Mouse (Mus musculus): ENCODE data around the gene Sh3rf1. TPM values are rescaled to one million over a fixed set of nuclear protein-coding genes. Genes with fewer than 3 reads are reported as not detected.
A peak's percentile ranks its signal among the peaks of the same experiment; 100 is the strongest.

Gene Sh3rf1
- polyA plus RNA-seq, 1 experiment from 2014 or later: 22.9 TPM

- no peak for TF ChIP-seq CTCF (IDR thresholded peaks at IDR 0.05)
- DNase-seq (ENCODE audit: low read depth, low spot score) (no peak), ATAC-seq (no peak)
- ChIA-PET POLR2A (interaction anchor here (0.6 to 0.9 kb wide), 2 partner anchors 20 to 170 kb away, joined by 3 to 4 read pairs; no protein-coding TSS in a partner anchor), CTCF (interaction anchor here (0.7 kb wide), 1 partner anchor 162 kb away, joined by 3 read pairs; no protein-coding TSS in a partner anchor)
- H3K27me3 ChIP-seq: no peaks in the 10 kb centered on the region
- in situ Hi-C loops (cut with MboI; ENCODE audit: low pct_unique_long_range_greater_than_20kb): loop anchor here (10.0 kb wide), 2 partner anchors 132 to 292 kb away; no protein-coding TSS in a partner anchor
Observed at GRCm38 (mm10) chr8:61223283-61223682, 389 bp upstream of the Sh3rf1 start.

DNA sequence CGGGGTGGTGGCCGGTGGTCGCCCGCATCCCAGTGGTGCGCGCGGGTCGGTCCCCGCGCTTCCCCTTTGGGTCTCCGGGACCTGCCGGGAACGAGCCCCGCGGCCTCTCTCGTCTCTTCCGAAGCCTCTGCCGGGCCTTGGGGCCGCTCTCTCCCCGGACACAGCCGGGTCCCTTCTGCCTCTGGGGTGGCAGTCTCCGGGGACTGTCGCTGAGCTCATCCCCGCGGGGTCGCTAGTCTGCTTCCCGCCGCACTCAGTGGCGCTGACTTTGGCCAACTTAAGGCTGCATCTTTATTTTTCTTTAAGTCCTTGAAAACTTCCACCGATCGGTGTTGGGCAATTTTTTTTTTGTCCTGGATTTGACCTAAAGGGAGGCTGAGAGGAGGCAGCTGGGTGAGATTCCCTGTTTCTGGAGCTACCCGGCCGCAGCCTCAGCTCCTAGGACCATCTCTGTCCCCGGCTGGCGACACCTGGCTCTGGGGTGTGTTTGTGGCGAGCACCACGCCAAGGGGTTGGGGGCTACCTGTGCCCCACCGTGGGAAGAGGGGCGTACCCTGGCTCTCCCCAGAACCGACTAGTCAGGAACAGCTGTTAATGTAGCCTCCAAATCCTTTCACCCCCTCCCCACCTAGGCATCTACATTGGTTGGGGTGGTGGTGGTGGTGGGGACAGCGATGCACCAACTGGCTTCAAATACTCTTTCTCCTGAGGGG, 864 bp downstream of the Sh3rf1 start:
- no peaks in the 10 kb centered on the region for H3K27me3 ChIP-seq
- DNase-seq (ENCODE audit: low read depth, low spot score): no peak
- peak; percentile 47 for ATAC-seq
- POLR2A ChIA-PET: interaction anchor here (0.5 to 1.8 kb wide), 3 partner anchors 59 to 153 kb away, joined by 3 to 5 read pairs (median 4); no protein-coding TSS in a partner anchor
- in situ Hi-C loops (cut with MboI; ENCODE audit: low pct_unique_long_range_greater_than_20kb): loop anchor here (5.0 to 10.0 kb wide), 5 partner anchors 43 to 290 kb away; no protein-coding TSS in a partner anchor
- TF ChIP-seq CTCF (IDR thresholded peaks at IDR 0.05): no peak
- CTCF ChIA-PET: interaction anchor here (0.9 to 1.5 kb wide), 6 partner anchors 23 to 292 kb away, joined by 3 to 5 read pairs (median 3); no protein-coding TSS in a partner anchor

GRCm38 (mm10) chr8:61225581-61226395, 2.1 kb downstream of the Sh3rf1 start:
- H3K27me3 ChIP-seq: no peaks in the 10 kb centered on the region
- CTCF ChIA-PET: interaction anchor here (0.9 to 1.5 kb wide), 5 partner anchors 23 to 290 kb away, joined by 3 to 5 read pairs (median 3); no protein-coding TSS in a partner anchor
- in situ Hi-C loops (cut with MboI; ENCODE audit: low pct_unique_long_range_greater_than_20kb): loop anchor here (5.0 to 10.0 kb wide), 5 partner anchors 42 to 289 kb away; no protein-coding TSS in a partner anchor
- DNase-seq (ENCODE audit: low read depth, low spot score): no peak
- no peak for ATAC-seq
- POLR2A ChIA-PET: interaction anchor here (0.6 to 1.8 kb wide), 2 partner anchors 58 to 446 kb away, joined by 3 to 5 read pairs; no protein-coding TSS in a partner anchor
- TF ChIP-seq CTCF (IDR thresholded peaks at IDR 0.05): no peak

- no peak for TF ChIP-seq CTCF (IDR thresholded peaks at IDR 0.05)
- CTCF ChIA-PET: no interaction called here
- no peaks in the 10 kb centered on the region for H3K27me3 ChIP-seq
- POLR2A ChIA-PET: interaction anchor here (0.6 kb wide), 1 partner anchor 445 kb away, joined by 3 read pairs; no protein-coding TSS in a partner anchor
- in situ Hi-C loops (cut with MboI; ENCODE audit: low pct_unique_long_range_greater_than_20kb): loop anchor here (5.0 to 10.0 kb wide), 5 partner anchors 41 to 288 kb away; no protein-coding TSS in a partner anchor
- DNase-seq (ENCODE audit: low read depth, low spot score): no peak
- no peak for ATAC-seq
Observed at GRCm38 (mm10) chr8:61226632-61227031, 3.0 kb downstream of the Sh3rf1 start.

DNA sequence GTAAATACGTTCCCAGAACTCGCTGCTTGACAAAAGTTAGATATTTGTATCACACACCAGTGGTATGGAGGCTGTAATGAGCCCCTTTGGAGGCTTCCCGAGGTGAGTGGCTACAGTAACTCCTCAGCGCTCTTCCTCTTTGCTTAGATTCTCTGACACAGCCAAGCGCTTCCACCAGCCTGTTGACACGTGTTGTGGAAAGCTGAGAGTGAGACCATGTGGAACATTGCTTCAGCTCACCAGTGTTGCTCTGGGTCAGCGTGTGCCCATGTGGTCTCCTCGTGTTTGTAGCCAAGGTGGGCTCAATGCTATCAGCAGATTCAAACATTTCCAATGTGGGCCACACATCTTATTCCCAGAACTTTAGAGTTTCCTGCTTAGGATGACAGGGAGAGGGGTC, 5.0 kb downstream of the Sh3rf1 start:
- in situ Hi-C loops (cut with MboI; ENCODE audit: low pct_unique_long_range_greater_than_20kb): loop anchor here (5.0 to 10.0 kb wide), 5 partner anchors 39 to 286 kb away; no protein-coding TSS in a partner anchor
- POLR2A ChIA-PET: no interaction called here

GRCm38 (mm10) chr8:61229511-61230195, 6.0 kb downstream of the Sh3rf1 start:
- ATAC-seq: no peak
- ChIA-PET POLR2A (no interaction called here), CTCF (no interaction called here)

More for the DNA sequence above, 5.0 kb downstream of the Sh3rf1 start:
- ATAC-seq: no peak
- CTCF ChIA-PET: no interaction called here
- H3K27me3 ChIP-seq: no peaks in the 10 kb centered on the region
- no peak for DNase-seq (ENCODE audit: low read depth, low spot score)
- no peak for TF ChIP-seq CTCF (IDR thresholded peaks at IDR 0.05)

GRCm38 (mm10) chr8:61230881-61231755, 7.4 kb downstream of the Sh3rf1 start:
- no peaks in the 10 kb centered on the region for H3K27me3 ChIP-seq
- ATAC-seq: no peak
- in situ Hi-C loops (cut with MboI; ENCODE audit: low pct_unique_long_range_greater_than_20kb): no loop called here
- CTCF ChIA-PET: no interaction called here
- POLR2A ChIA-PET: no interaction called here
- DNase-seq (ENCODE audit: low read depth, low spot score): no peak
- TF ChIP-seq CTCF (IDR thresholded peaks at IDR 0.05): no peak

More at GRCm38 (mm10) chr8:61229511-61230195, 6.0 kb downstream of the Sh3rf1 start:
- no peak for TF ChIP-seq CTCF (IDR thresholded peaks at IDR 0.05)
- no peak for DNase-seq (ENCODE audit: low read depth, low spot score)
- H3K27me3 ChIP-seq: no peaks in the 10 kb centered on the region
- in situ Hi-C loops (cut with MboI; ENCODE audit: low pct_unique_long_range_greater_than_20kb): loop anchor here (5.0 to 10.0 kb wide), 5 partner anchors 38 to 285 kb away; no protein-coding TSS in a partner anchor

DNA sequence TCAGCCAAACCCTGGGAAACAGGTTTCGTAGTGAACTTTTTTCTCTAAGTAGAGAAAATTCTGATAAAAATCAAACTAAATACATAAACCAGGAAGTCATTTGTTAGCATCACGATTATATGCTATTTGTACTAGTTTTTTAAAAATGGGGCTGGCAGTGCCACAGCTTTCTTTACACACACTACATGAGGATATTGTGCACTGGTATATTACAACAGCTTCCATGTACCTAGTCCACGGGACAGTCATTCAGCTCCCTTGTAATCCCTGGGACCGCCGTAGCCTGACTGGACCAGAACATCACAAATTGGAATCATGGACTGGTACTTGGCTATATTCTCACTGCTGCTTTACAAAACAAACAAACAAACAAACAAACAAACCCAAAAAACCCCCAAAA, 11.8 kb downstream of the Sh3rf1 start:
- DNase-seq (ENCODE audit: low read depth, low spot score): no peak
- ChIA-PET CTCF (interaction anchor here (1.6 kb wide), 1 partner anchor 14 kb away, joined by 4 read pairs; no protein-coding TSS in a partner anchor), POLR2A (interaction anchor here (0.7 kb wide), 1 partner anchor 23 kb away, joined by 5 read pairs; no protein-coding TSS in a partner anchor)
- no peak for ATAC-seq
- in situ Hi-C loops (cut with MboI; ENCODE audit: low pct_unique_long_range_greater_than_20kb): no loop called here
- no peak for TF ChIP-seq CTCF (IDR thresholded peaks at IDR 0.05)
- H3K27me3 ChIP-seq: no peaks in the 10 kb centered on the region
